Mouse (Mus musculus) CH12.LX (cell line): ENCODE measurements around the gene Fpr3. TPM values are rescaled to one million over a fixed set of nuclear protein-coding genes. Genes with fewer than 3 reads are reported as not detected.
A peak's percentile ranks its signal among the peaks of the same experiment; 100 is the strongest.

Source experiments
- DNase-seq: peaks from one replicate; pipeline ENCODE4 v3.0.0-alpha.2; 2013; ENCODE audit errors: extremely low read depth
- H3K27ac ChIP-seq: 2 replicates; pipeline ENCODE4 v1.5.1; 2012; ENCODE audit warnings: low read depth, mild to moderate bottlenecking, control low read depth, moderate library complexity; ENCODE audit not compliant: insufficient read depth
- H3K27me3 ChIP-seq: replicated peaks from 2 replicates; pipeline ENCODE3; 2012; ENCODE audit warnings: inconsistent platforms
- H3K36me3 ChIP-seq, 2 experiments: replicated peaks in 1 of 2; 2 replicates each; pipeline versions ENCODE3 to v1.6.1; 2012; ENCODE audit warnings: inconsistent platforms in 1 of 2, low read length in 1 of 2, mild to moderate bottlenecking in 1 of 2, mixed read lengths in 1 of 2, moderate library complexity in 1 of 2; ENCODE audit not compliant: control insufficient read depth in 1 of 2, insufficient read depth in 1 of 2
- H3K4me1 ChIP-seq, 2 experiments: 2 replicates each; pipeline ENCODE4 v1.6.1; 2012; ENCODE audit warnings: inconsistent platforms in 1 of 2, moderate library complexity in 1 of 2; ENCODE audit not compliant: insufficient read depth in 2 of 2, control insufficient read depth in 1 of 2
- H3K4me2 ChIP-seq: 2 replicates; pipeline ENCODE4 v1.6.1; 2012; ENCODE audit warnings: low read depth, mild to moderate bottlenecking, control low read depth; ENCODE audit not compliant: poor library complexity, insufficient read depth, severe bottlenecking
- H3K4me3 ChIP-seq, 3 experiments: fragments of 150-350 bp in 1 of 3; sonication (generic) in 1 of 3; replicated peaks in 1 of 3; 2 replicates each; pipeline versions ENCODE3 to v1.5.1; 2011 to 2012; ENCODE audit warnings: low read depth in 2 of 3, low read length in 2 of 3, mild to moderate bottlenecking in 2 of 3, moderate library complexity in 2 of 3, control low read depth in 1 of 3, improper control_type of control experiment in 1 of 3, inconsistent platforms in 1 of 3, mixed read lengths in 1 of 3; ENCODE audit not compliant: poor library complexity in 1 of 3
- H3K79me2 ChIP-seq: replicated peaks from 2 replicates; pipeline ENCODE4 v1.6.1; 2012; ENCODE audit warnings: mild to moderate bottlenecking, moderate library complexity; ENCODE audit not compliant: control insufficient read depth, poor library complexity, insufficient read depth, severe bottlenecking; ENCODE audit errors: extremely low read depth
- H3K9ac ChIP-seq: 2 replicates; pipeline ENCODE4 v1.6.1; 2012; ENCODE audit warnings: low read depth, mild to moderate bottlenecking, control low read depth, moderate library complexity; ENCODE audit not compliant: insufficient read depth
- H3K9me3 ChIP-seq: replicated peaks from 2 replicates; pipeline ENCODE3; 2012; ENCODE audit warnings: low read length, inconsistent platforms, mixed read lengths
- BHLHE40 ChIP-seq: IDR thresholded peaks from 2 replicates; pipeline ENCODE4 v1.6.1; 2011; ENCODE audit warnings: mild to moderate bottlenecking, low read depth, low read length, improper control_type of control experiment
- CHD2 ChIP-seq: IDR thresholded peaks from 2 replicates; pipeline ENCODE4 v1.6.1; 2011; ENCODE audit warnings: low read length, improper control_type of control experiment
- E2F4 ChIP-seq: IDR thresholded peaks from 2 replicates; pipeline ENCODE4 v1.6.1; 2011; ENCODE audit warnings: low read depth, low read length, improper control_type of control experiment; ENCODE audit not compliant: insufficient replicate concordance
- ELF1 ChIP-seq: IDR thresholded peaks from 2 replicates; pipeline ENCODE4 v1.6.1; 2014; ENCODE audit warnings: low read depth, mild to moderate bottlenecking, inconsistent platforms, low read length, improper control_type of control experiment
- EP300 ChIP-seq: IDR thresholded peaks from 2 replicates; pipeline ENCODE4 v1.6.1; 2011; ENCODE audit warnings: low read length, improper control_type of control experiment
- ETS1 ChIP-seq: conservative IDR thresholded peaks from 2 replicates; pipeline ENCODE4 v1.6.1; 2012; ENCODE audit warnings: low read depth, mild to moderate bottlenecking, inconsistent platforms, low read length, improper control_type of control experiment, moderate library complexity
- GABPA ChIP-seq: IDR thresholded peaks from 2 replicates; pipeline ENCODE4 v1.6.1; 2012; ENCODE audit warnings: low read depth, low read length, improper control_type of control experiment, inconsistent platforms; ENCODE audit not compliant: insufficient replicate concordance
- HCFC1 ChIP-seq: IDR thresholded peaks from 2 replicates; pipeline ENCODE4 v1.6.1; 2012; ENCODE audit warnings: low read depth, mild to moderate bottlenecking, inconsistent platforms, low read length, improper control_type of control experiment
- JUN ChIP-seq: IDR thresholded peaks from 2 replicates; pipeline ENCODE4 v1.6.1; 2011; ENCODE audit warnings: low read depth, mild to moderate bottlenecking, low read length, improper control_type of control experiment, moderate library complexity; ENCODE audit not compliant: insufficient read depth
- JUND ChIP-seq: conservative IDR thresholded peaks from 2 replicates; pipeline ENCODE4 v1.6.1; 2011; ENCODE audit warnings: low read depth, low read length, improper control_type of control experiment
- KAT2A ChIP-seq: IDR thresholded peaks from 2 replicates; pipeline ENCODE4 v1.6.1; 2012; ENCODE audit warnings: low read length, improper control_type of control experiment, inconsistent platforms; ENCODE audit not compliant: insufficient replicate concordance
- MAFK ChIP-seq: IDR thresholded peaks from 2 replicates; pipeline ENCODE4 v1.6.1; 2011; ENCODE audit warnings: low read length, improper control_type of control experiment; ENCODE audit not compliant: insufficient replicate concordance
- MEF2A ChIP-seq: IDR thresholded peaks from 2 replicates; pipeline ENCODE4 v1.6.1; 2014; ENCODE audit warnings: low read depth, mild to moderate bottlenecking, inconsistent platforms, low read length, improper control_type of control experiment, borderline replicate concordance
- MXI1 ChIP-seq: IDR thresholded peaks from 2 replicates; pipeline ENCODE4 v1.6.1; 2011; ENCODE audit warnings: mild to moderate bottlenecking, low read depth, low read length, improper control_type of control experiment
- MYC ChIP-seq: IDR thresholded peaks from 2 replicates; pipeline ENCODE4 v1.6.1; 2011; ENCODE audit warnings: low read depth, mild to moderate bottlenecking, improper control_type of control experiment, low read length
- NELFE ChIP-seq: IDR thresholded peaks from 2 replicates; pipeline ENCODE4 v1.6.1; 2011; ENCODE audit warnings: low read depth, low read length, improper control_type of control experiment
- NRF1 ChIP-seq: IDR thresholded peaks from 2 replicates; pipeline ENCODE4 v1.6.1; 2014; ENCODE audit warnings: low read depth, mild to moderate bottlenecking, inconsistent platforms, low read length, improper control_type of control experiment, moderate library complexity
- PAX5 ChIP-seq: IDR thresholded peaks from 2 replicates; pipeline ENCODE4 v1.6.1; 2012; ENCODE audit warnings: low read length, inconsistent platforms, mixed read lengths
- POLR2A ChIP-seq: IDR thresholded peaks from 2 replicates; pipeline ENCODE4 v1.6.1; 2011; ENCODE audit warnings: low read depth, mild to moderate bottlenecking, improper control_type of control experiment, low read length
- RAD21 ChIP-seq: IDR thresholded peaks from 2 replicates; pipeline ENCODE4 v1.6.1; 2011; ENCODE audit warnings: low read depth, mild to moderate bottlenecking, low read length, improper control_type of control experiment, moderate library complexity
- RCOR1 ChIP-seq: conservative IDR thresholded peaks from 2 replicates; pipeline ENCODE4 v1.6.1; 2012; ENCODE audit warnings: low read depth, mild to moderate bottlenecking, inconsistent platforms, low read length, improper control_type of control experiment
- SMC3 ChIP-seq: IDR thresholded peaks from 2 replicates; pipeline ENCODE4 v1.6.1; 2011; ENCODE audit warnings: low read depth, low read length, improper control_type of control experiment
- TBP ChIP-seq: conservative IDR thresholded peaks from 2 replicates; pipeline ENCODE4 v1.6.1; 2011; ENCODE audit warnings: low read depth, low read length, improper control_type of control experiment
- UBTF ChIP-seq: IDR thresholded peaks from 2 replicates; pipeline ENCODE4 v1.6.1; 2012; ENCODE audit warnings: low read depth, mild to moderate bottlenecking, inconsistent platforms, low read length, improper control_type of control experiment, moderate library complexity
- USF1 ChIP-seq: IDR thresholded peaks from 2 replicates; pipeline ENCODE4 v1.6.1; 2014; ENCODE audit warnings: low read depth, mild to moderate bottlenecking, inconsistent platforms, low read length, improper control_type of control experiment
- USF2 ChIP-seq: conservative IDR thresholded peaks from 2 replicates; pipeline ENCODE4 v1.6.1; 2011; ENCODE audit warnings: low read depth, low read length, improper control_type of control experiment
- ZC3H11A ChIP-seq: IDR thresholded peaks from 2 replicates; pipeline ENCODE4 v1.6.1; 2012; ENCODE audit warnings: low read depth, mild to moderate bottlenecking, inconsistent platforms, low read length, improper control_type of control experiment
- ZKSCAN1 ChIP-seq: IDR thresholded peaks from 2 replicates; pipeline ENCODE4 v1.6.1; 2012; ENCODE audit warnings: low read depth, inconsistent platforms, low read length, improper control_type of control experiment, borderline replicate concordance
- ZMIZ1 ChIP-seq: IDR thresholded peaks from 2 replicates; pipeline ENCODE4 v1.6.1; 2012; ENCODE audit warnings: low read depth, mild to moderate bottlenecking, inconsistent platforms, low read length, improper control_type of control experiment
- ZNF384 ChIP-seq: IDR thresholded peaks from 2 replicates; pipeline ENCODE4 v1.6.1; 2012; ENCODE audit warnings: low read depth, low read length, improper control_type of control experiment, inconsistent platforms
- dilution Hi-C: fragments of 300-500 bp; cut with MboI; formaldehyde crosslinking; loops from 2 replicates; pipeline ENCODE4 v1.14.3; 2020; ENCODE audit warnings: low sequenced_read_pairs; ENCODE audit not compliant: extremely low pct_unique_long_range_greater_than_20kb, extremely low pct_ligation_motif_present
- in situ Hi-C: fragments of 300-500 bp; cut with MboI; formaldehyde crosslinking; loops from 3 replicates; pipeline ENCODE4 v1.14.3; 2019; ENCODE audit warnings: low sequenced_read_pairs, low pct_ligation_motif_present, low pct_unique_long_range_greater_than_20kb, mixed read lengths
- polyA plus RNA-seq: library from polyadenylated mRNA; unstranded; fragments of >175 nt; gene quantifications from 2 replicates; pipeline ENCODE4 v1.2.1, GENCODE M21; 2012; ENCODE audit warnings: low read depth; ENCODE audit not compliant: insufficient read length
- total RNA-seq, 2 experiments: library from RNA; depleted of rRNA; stranded (reverse); fragments of 300-350 nt in 1 of 2; fragments of >200 nt in 1 of 2; gene quantifications; 2 replicates each; pipeline ENCODE4 v1.2.3; 2012 to 2014

Fpr3 gene
- total RNA-seq (2012; rRNA removed) (not detected in 2 replicates), total RNA-seq (2014; rRNA removed) (not detected in 2 replicates), polyA plus RNA-seq (not detected in 2 replicates)

DNA sequence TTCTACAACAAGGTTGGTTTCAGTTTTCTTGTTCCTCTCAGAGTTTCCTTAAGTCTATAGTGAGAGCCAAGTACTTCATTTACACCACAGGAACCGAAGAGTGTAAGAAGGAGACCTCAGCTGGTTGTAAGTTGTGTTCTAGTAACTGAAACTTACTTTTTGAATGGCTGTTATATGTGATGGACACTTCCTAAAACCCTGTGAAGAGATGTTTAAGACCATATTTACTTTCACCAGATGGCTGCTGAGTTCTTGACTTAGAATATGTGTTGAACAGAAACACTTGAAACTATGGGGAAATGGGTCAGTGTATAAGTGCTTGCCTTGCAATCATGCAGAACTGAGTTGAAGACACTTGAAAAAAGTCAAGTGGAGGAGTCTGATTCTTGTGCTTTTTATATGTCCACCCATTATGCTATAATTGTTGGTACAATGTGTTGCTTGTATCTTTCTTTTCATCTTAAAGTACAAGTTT lies at the start of gene Fpr3, which contains the start of gene Fpr2:
Gene Fpr3, plus strand, starts transcription at position 79 of the 475 bp plus-strand sequence.
Gene Fpr2, plus strand, starts transcription at position 51 of the 475 bp plus-strand sequence.
- H3K27ac ChIP-seq = no peak within 1 kb of the TSS
- H3K4me3 ChIP-seq = no peak within 1 kb of the TSS
- dilution Hi-C loops = no loop called here
- in situ Hi-C loops = no loop called here
- H3K9me3 ChIP-seq = no peaks in the 10 kb centered on the region
- H3K4me1 ChIP-seq = no peaks in the 10 kb centered on the region
- H3K36me3 ChIP-seq = no peaks in the 10 kb centered on the region
- no peak within 1 kb of the TSS for H3K4me2 ChIP-seq
- no peak for DNase-seq
- H3K27me3 ChIP-seq = no peaks in the 10 kb centered on the region
- TF ChIP-seq KAT2A (no peak), ZKSCAN1 (no peak), EP300 (no peak), JUN (no peak), JUND (no peak), MYC (no peak), NRF1 (no peak), UBTF (no peak), USF2 (no peak), TBP (no peak), POLR2A (no peak), CHD2 (no peak)
- no peaks in the 10 kb centered on the region for H3K79me2 ChIP-seq
- H3K9ac ChIP-seq = no peak within 1 kb of the TSS

- H3K9me3 ChIP-seq = no peaks in the 10 kb centered on the region
- no peak overlapping the region for H3K27ac ChIP-seq
- dilution Hi-C loops = no loop called here
- H3K36me3 ChIP-seq = peaks cover 0 to 18% of the 10 kb centered on the region in 2 experiments
- peaks cover 1% of the 10 kb centered on the region for H3K27me3 ChIP-seq
- H3K4me1 ChIP-seq = peaks cover 3 to 12% of the 10 kb centered on the region in 2 experiments; a peak in 3 of 4 replicates
- DNase-seq = peak; percentile 92
- H3K4me3 ChIP-seq = peak overlapping the region; percentile 74 to 88 (median 77)
- H3K9ac ChIP-seq = peak overlapping the region; percentile 81
- H3K79me2 ChIP-seq = no peaks in the 10 kb centered on the region
- peak overlapping the region; percentile 79 for H3K4me2 ChIP-seq
- in situ Hi-C loops = no loop called here
- TF ChIP-seq NELFE (peak; percentile 75), ZNF384 (no peak), GABPA (no peak), MAFK (no peak), USF1 (peak; percentile 52), RCOR1 (no peak), BHLHE40 (peak; percentile 97), ZMIZ1 (no peak), MXI1 (peak; percentile 39; the same call in 1 of the 2 replicates), USF2 (no peak), NRF1 (no peak), ZC3H11A (no peak), HCFC1 (no peak; the same call in 1 of the 2 replicates), MEF2A (no peak), ETS1 (peak; percentile 27; the same call in 1 of the 2 replicates), SMC3 (peak; percentile 56), PAX5 (no peak), RAD21 (peak; percentile 41), JUN (no peak), E2F4 (no peak), ELF1 (peak; percentile 79), KAT2A (no peak)
Measured at GRCm38 (mm10) chr17:17837919-17838701, 49.5 kb upstream of the Fpr3 start.
